Mouse (Mus musculus): ENCODE measurements around the gene Stam2. TPM values are rescaled to one million over a fixed set of nuclear protein-coding genes. Genes with fewer than 3 reads are reported as not detected.

Stam2 gene
- total and polyA plus RNA-seq, 3 experiments = 9.3 to 25.8 (median 23.0) TPM

DNA sequence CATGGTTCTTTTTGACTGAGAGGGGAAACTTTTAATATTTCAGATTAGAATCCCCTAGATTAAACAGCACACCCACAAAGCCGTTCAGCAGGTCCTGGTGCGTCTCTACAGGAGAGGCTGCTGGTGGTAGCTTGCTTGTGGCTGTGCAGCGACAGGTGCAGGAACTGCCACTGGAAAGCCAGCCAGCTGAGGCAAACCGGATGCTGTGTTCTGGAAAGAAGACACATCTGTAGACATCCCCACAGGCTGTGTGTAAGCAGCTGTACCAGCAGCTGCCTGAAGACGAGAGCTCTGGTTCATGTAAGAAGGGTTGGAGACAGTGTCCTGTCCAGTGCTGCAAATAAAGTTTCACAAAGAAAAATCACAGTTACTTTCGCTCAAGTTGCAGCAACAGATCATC, 47.5 kb downstream of the Stam2 start:
- DNase-seq (ENCODE audit: low spot score) (no peak), ATAC-seq (ENCODE audit: extremely low read depth, insufficient number of reproducible peaks, low FRiP score, poor library complexity, severe bottlenecking) (no peak)
- Histone ChIP-seq H3K27me3 (ENCODE audit: insufficient read depth, low read length) (no peaks in the 10 kb centered on the region), H3K4me1 (ENCODE audit: insufficient read depth, low read depth, low read length) (no peaks in the 10 kb centered on the region), H3K36me3 (replicated peaks) (peaks cover 43% of the 10 kb centered on the region), H3K4me3 (ENCODE audit: low read depth, low read length) (no peak overlapping the region), H3K9me3 (replicated peaks) (no peaks in the 10 kb centered on the region)
- TF ChIP-seq CTCF (IDR thresholded peaks at IDR 0.05; ENCODE audit: low read depth, low read length) = no peak
- TF ChIP-seq POLR2AphosphoS5 (IDR thresholded peaks at IDR 0.05; ENCODE audit: insufficient replicate concordance, low read depth, low read length) = no peak
- TF ChIP-seq GATA1 (IDR thresholded peaks at IDR 0.05; ENCODE audit: borderline replicate concordance, low read length) = no peak
- TF ChIP-seq TAL1 (conservative IDR thresholded peaks at IDR 0.05; ENCODE audit: low read depth, low read length) = no peak
- no peak for TF ChIP-seq GATA2 (IDR thresholded peaks at IDR 0.05; ENCODE audit: borderline replicate concordance, low read depth, low read length)

GRCm38 (mm10) chr2:52691745-52692144, 50.3 kb downstream of the Stam2 start:
- DNase-seq (ENCODE audit: low spot score) (no peak), ATAC-seq (ENCODE audit: extremely low read depth, insufficient number of reproducible peaks, low FRiP score, poor library complexity, severe bottlenecking) (no peak)
- Histone ChIP-seq H3K9me3 (replicated peaks) (no peaks in the 10 kb centered on the region), H3K36me3 (replicated peaks) (peaks cover 39% of the 10 kb centered on the region), H3K4me3 (ENCODE audit: low read depth, low read length) (no peak overlapping the region), H3K27me3 (ENCODE audit: insufficient read depth, low read length) (no peaks in the 10 kb centered on the region), H3K4me1 (ENCODE audit: insufficient read depth, low read depth, low read length) (no peaks in the 10 kb centered on the region)
- TF ChIP-seq POLR2AphosphoS5 (IDR thresholded peaks at IDR 0.05; ENCODE audit: insufficient replicate concordance, low read depth, low read length) = no peak
- no peak for TF ChIP-seq GATA1 (IDR thresholded peaks at IDR 0.05; ENCODE audit: borderline replicate concordance, low read length)
- no peak for TF ChIP-seq CTCF (IDR thresholded peaks at IDR 0.05; ENCODE audit: low read depth, low read length)
- TF ChIP-seq TAL1 (conservative IDR thresholded peaks at IDR 0.05; ENCODE audit: low read depth, low read length) = no peak
- no peak for TF ChIP-seq GATA2 (IDR thresholded peaks at IDR 0.05; ENCODE audit: borderline replicate concordance, low read depth, low read length)

DNA sequence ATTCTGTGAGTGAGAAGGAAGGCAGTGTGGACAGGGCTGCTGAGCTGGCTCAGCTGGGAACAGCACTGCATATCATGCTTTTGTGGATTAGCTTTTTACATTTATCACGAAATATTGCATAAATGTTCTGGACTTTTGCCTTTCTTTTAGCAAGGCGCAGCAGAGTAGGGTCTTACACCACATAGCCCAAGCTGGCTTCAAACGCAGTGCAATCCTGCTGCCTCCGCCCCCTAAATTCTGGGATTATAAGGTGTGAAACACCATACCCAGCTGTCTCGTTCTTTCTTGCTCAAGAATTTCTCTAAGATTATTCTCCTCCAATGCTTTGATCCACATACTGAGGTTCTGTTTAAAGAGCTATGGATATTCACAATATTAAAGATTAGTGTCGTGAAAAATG, 55.5 kb downstream of the Stam2 start:
- H3K36me3 ChIP-seq (replicated peaks) = peaks cover 5% of the 10 kb centered on the region
- no peak for DNase-seq (ENCODE audit: low spot score)
- H3K4me3 ChIP-seq (ENCODE audit: low read depth, low read length) = no peak overlapping the region
- no peak for TF ChIP-seq CTCF (IDR thresholded peaks at IDR 0.05; ENCODE audit: low read depth, low read length)
- TF ChIP-seq TAL1 (conservative IDR thresholded peaks at IDR 0.05; ENCODE audit: low read depth, low read length) = no peak
- TF ChIP-seq POLR2AphosphoS5 (IDR thresholded peaks at IDR 0.05; ENCODE audit: insufficient replicate concordance, low read depth, low read length) = no peak
- TF ChIP-seq GATA2 (IDR thresholded peaks at IDR 0.05; ENCODE audit: borderline replicate concordance, low read depth, low read length) = no peak
- TF ChIP-seq GATA1 (IDR thresholded peaks at IDR 0.05; ENCODE audit: borderline replicate concordance, low read length) = no peak
- H3K9me3 ChIP-seq (replicated peaks) = no peaks in the 10 kb centered on the region
- H3K27me3 ChIP-seq (ENCODE audit: insufficient read depth, low read length) = no peaks in the 10 kb centered on the region; the same call in 1 of the 2 replicates
- no peaks in the 10 kb centered on the region for H3K4me1 ChIP-seq (ENCODE audit: insufficient read depth, low read depth, low read length)
- ATAC-seq (ENCODE audit: extremely low read depth, insufficient number of reproducible peaks, low FRiP score, poor library complexity, severe bottlenecking) = no peak

GRCm38 (mm10) chr2:52677589-52677988, 64.5 kb downstream of the Stam2 start:
- no peaks in the 10 kb centered on the region for H3K4me1 ChIP-seq (ENCODE audit: insufficient read depth, low read depth, low read length)
- peaks cover 11% of the 10 kb centered on the region; the same call in 1 of the 2 replicates for H3K27me3 ChIP-seq (ENCODE audit: insufficient read depth, low read length)
- DNase-seq (ENCODE audit: low spot score) (no peak), ATAC-seq (ENCODE audit: extremely low read depth, insufficient number of reproducible peaks, low FRiP score, poor library complexity, severe bottlenecking) (no peak)
- no peak overlapping the region for H3K4me3 ChIP-seq (ENCODE audit: low read depth, low read length)
- H3K36me3 ChIP-seq (replicated peaks) = no peaks in the 10 kb centered on the region
- 0 out of 2 replicates have a peak, but pooled peaks cover 4% of the 10 kb centered on the region for H3K9me3 ChIP-seq (replicated peaks)
- TF ChIP-seq TAL1 (conservative IDR thresholded peaks at IDR 0.05; ENCODE audit: low read depth, low read length) (no peak), GATA2 (IDR thresholded peaks at IDR 0.05; ENCODE audit: borderline replicate concordance, low read depth, low read length) (no peak), CTCF (IDR thresholded peaks at IDR 0.05; ENCODE audit: low read depth, low read length) (no peak), POLR2AphosphoS5 (IDR thresholded peaks at IDR 0.05; ENCODE audit: insufficient replicate concordance, low read depth, low read length) (no peak), GATA1 (IDR thresholded peaks at IDR 0.05; ENCODE audit: borderline replicate concordance, low read length) (no peak)

GRCm38 (mm10) chr2:52676913-52677303, 65.2 kb downstream of the Stam2 start:
- H3K4me3 ChIP-seq (ENCODE audit: low read depth, low read length) = no peak overlapping the region
- 0 out of 2 replicates have a peak, but pooled peaks cover 4% of the 10 kb centered on the region for H3K9me3 ChIP-seq (replicated peaks)
- DNase-seq (ENCODE audit: low spot score) (no peak), ATAC-seq (ENCODE audit: extremely low read depth, insufficient number of reproducible peaks, low FRiP score, poor library complexity, severe bottlenecking) (no peak)
- no peaks in the 10 kb centered on the region for H3K36me3 ChIP-seq (replicated peaks)
- peaks cover 11% of the 10 kb centered on the region for H3K27me3 ChIP-seq (ENCODE audit: insufficient read depth, low read length)
- no peak for TF ChIP-seq CTCF (IDR thresholded peaks at IDR 0.05; ENCODE audit: low read depth, low read length)
- no peak for TF ChIP-seq GATA1 (IDR thresholded peaks at IDR 0.05; ENCODE audit: borderline replicate concordance, low read length)
- H3K4me1 ChIP-seq (ENCODE audit: insufficient read depth, low read depth, low read length) = no peaks in the 10 kb centered on the region

DNA sequence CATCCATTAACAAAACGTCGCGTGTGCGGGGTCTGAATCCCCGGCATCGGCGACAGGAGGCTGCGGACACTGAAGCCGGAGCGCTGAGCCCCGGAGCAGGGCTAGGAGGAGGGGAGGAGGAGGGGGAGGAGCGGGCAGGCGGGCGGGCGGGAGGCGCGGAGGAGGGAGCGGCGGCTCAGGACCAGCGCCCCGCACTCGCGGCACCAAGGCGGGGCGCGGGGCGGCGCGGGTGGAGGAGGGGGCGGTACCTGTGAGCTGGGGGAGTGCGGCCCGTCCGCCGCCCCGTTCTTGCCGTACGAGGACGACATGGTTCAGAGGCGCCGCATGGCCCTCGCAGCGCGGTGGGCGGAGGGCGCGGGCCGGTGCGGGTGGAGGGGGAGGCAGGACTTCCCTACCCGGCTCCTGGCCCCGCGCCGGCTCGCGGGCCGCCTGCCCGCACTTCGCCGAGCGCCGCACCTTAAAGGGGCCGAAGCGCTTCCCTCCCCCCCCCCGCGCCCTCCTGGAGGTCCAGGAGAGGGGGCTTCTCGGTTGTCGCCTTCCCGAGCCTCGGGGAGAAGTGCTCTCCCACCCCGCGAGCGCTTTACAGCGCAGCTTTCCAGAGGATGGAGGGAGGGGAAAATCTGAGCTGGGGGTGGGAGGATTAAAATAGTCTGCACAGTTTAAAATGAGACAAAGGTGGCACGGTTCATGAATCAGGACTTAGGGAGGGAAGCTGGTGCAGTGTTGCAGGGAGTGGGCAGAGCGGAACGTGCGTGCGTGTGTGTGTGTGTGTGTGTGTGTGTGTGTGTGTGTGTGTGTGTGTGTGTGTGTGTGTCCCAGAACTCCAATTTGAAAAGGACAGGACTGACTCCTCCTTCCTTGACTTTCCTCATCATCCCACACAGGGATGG, 65.8 kb downstream of the Stam2 start, which contains the start of gene Cacnb4:
Cacnb4 (minus strand) TSS at position 809 of the 890 bp plus-strand sequence.
- ATAC-seq (ENCODE audit: extremely low read depth, insufficient number of reproducible peaks, low FRiP score, poor library complexity, severe bottlenecking) (no peak), DNase-seq (ENCODE audit: low spot score) (no peak)
- Histone ChIP-seq H3K36me3 (replicated peaks) (no peaks in the 10 kb centered on the region), H3K4me1 (ENCODE audit: insufficient read depth, low read depth, low read length) (no peaks in the 10 kb centered on the region), H3K4me3 (ENCODE audit: low read depth, low read length) (no peak within 1 kb of the TSS), H3K27me3 (ENCODE audit: insufficient read depth, low read length) (peaks cover 11% of the 10 kb centered on the region), H3K9me3 (replicated peaks) (0 out of 2 replicates have a peak, but pooled peaks cover 4% of the 10 kb centered on the region)
- TF ChIP-seq GATA1 (IDR thresholded peaks at IDR 0.05; ENCODE audit: borderline replicate concordance, low read length) = no peak
- no peak for TF ChIP-seq GATA2 (IDR thresholded peaks at IDR 0.05; ENCODE audit: borderline replicate concordance, low read depth, low read length)
